Mouse (Mus musculus) midbrain, embryonic 16.5 days (tissue): ENCODE measurements around the gene Fto. TPM values are rescaled to one million over a fixed set of nuclear protein-coding genes. Genes with fewer than 3 reads are reported as not detected.
A peak's percentile ranks its signal among the peaks of the same experiment; 100 is the strongest.

Source experiments
- ATAC-seq: fragments of 200-750 bp; cut with Nextera tagmentation; 2 replicates; pipeline ENCODE4 v1.8.0; 2017; ENCODE audit warnings: moderate TSS enrichment
- H3K27ac ChIP-seq: fragments of 300-500 bp; sonication (generic); 2 replicates; pipeline ENCODE4 v1.5.1; 2014; ENCODE audit warnings: mild to moderate bottlenecking, low read length, mixed read lengths
- H3K27me3 ChIP-seq: fragments of 300-500 bp; sonication (generic); 2 replicates; pipeline ENCODE4 v1.6.1; 2014; ENCODE audit warnings: low read depth, low read length, mixed read lengths; ENCODE audit not compliant: control insufficient read depth, insufficient read depth
- H3K36me3 ChIP-seq: fragments of 300-500 bp; sonication (generic); 2 replicates; pipeline ENCODE4 v1.6.1; 2014; ENCODE audit warnings: mild to moderate bottlenecking, low read length, moderate library complexity, mixed read lengths; ENCODE audit not compliant: control insufficient read depth, insufficient read depth
- H3K4me1 ChIP-seq: fragments of 300-500 bp; sonication (generic); 2 replicates; pipeline ENCODE4 v1.6.1; 2014; ENCODE audit warnings: mild to moderate bottlenecking, low read length, mixed read lengths; ENCODE audit not compliant: control insufficient read depth, insufficient read depth
- H3K4me2 ChIP-seq: fragments of 300-500 bp; sonication (generic); 2 replicates; pipeline ENCODE4 v1.6.1; 2014; ENCODE audit warnings: mild to moderate bottlenecking, low read length, mixed read lengths
- H3K4me3 ChIP-seq: fragments of 300-500 bp; sonication (generic); 2 replicates; pipeline ENCODE4 v1.5.1; 2014; ENCODE audit warnings: low read depth, mild to moderate bottlenecking, low read length, moderate library complexity, mixed read lengths
- H3K9ac ChIP-seq: fragments of 300-500 bp; sonication (generic); 2 replicates; pipeline ENCODE4 v1.6.1; 2014; ENCODE audit warnings: low read depth, low read length, mixed read lengths
- H3K9me3 ChIP-seq: fragments of 300-500 bp; sonication (generic); replicated peaks from 2 replicates; pipeline ENCODE4 v1.6.1; 2014; ENCODE audit warnings: mild to moderate bottlenecking, low read length, mixed read lengths; ENCODE audit not compliant: control insufficient read depth, poor library complexity, severe bottlenecking
- WGBS: fragments of 180-500 bp; shearing (Covaris S2); extraction: QIAGEN DNeasy Blood & Tissue Kit; methylation state at CpG from one replicate; pipeline ENCODE4 v1.1.7; 2014; 5-methylcytosine and 5-hydroxymethylcytosine counted together
- polyA plus RNA-seq: library from polyadenylated mRNA; unstranded; fragments of >200 nt; fragmentation: Nextera tagmentation; extraction: Ambion mirVana; gene quantifications from 2 replicates; pipeline ENCODE4 v1.2.1, GENCODE M21; 2015

Fto gene
- polyA plus RNA-seq, 1 experiment from 2014 or later = 177 TPM

DNA sequence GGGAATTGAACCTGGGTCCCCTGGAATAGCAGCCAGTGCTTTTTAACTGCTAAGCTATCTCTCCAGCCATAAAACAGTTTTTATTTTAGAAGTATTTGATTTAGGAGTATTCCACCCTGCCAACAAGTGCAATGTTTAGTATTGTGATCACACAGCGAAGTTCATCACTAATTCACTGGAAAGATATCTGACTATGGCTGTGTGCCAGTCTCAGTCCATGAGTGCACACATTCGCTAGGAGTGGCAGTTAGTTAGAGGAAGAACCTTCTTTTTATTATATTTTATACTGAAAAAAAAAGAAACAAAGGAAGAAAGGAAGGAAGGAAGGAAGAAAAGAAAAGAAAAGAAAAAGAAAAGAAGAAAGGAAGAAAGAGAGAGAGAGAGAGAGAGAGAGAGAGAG, 174.1 kb downstream of the Fto start:
- no peak for ATAC-seq
- Histone ChIP-seq H3K9me3 (no peaks in the 10 kb centered on the region), H3K36me3 (no peaks in the 10 kb centered on the region), H3K27me3 (no peaks in the 10 kb centered on the region), H3K9ac (no peak overlapping the region), H3K4me1 (peaks cover 19% of the 10 kb centered on the region), H3K4me3 (no peak overlapping the region), H3K4me2 (no peak overlapping the region), H3K27ac (no peak overlapping the region)
- WGBS = 89% methylated on average over 2 of the region's 2 CpGs

GRCm38 (mm10) chr8:91488086-91488783, 174.9 kb downstream of the Fto start:
- Histone ChIP-seq H3K4me2 (no peak overlapping the region), H3K36me3 (no peaks in the 10 kb centered on the region), H3K4me1 (peaks cover 19% of the 10 kb centered on the region), H3K27ac (no peak overlapping the region), H3K9me3 (no peaks in the 10 kb centered on the region), H3K4me3 (no peak overlapping the region), H3K27me3 (no peaks in the 10 kb centered on the region), H3K9ac (no peak overlapping the region)
- ATAC-seq = peak; percentile 68; the same call in 1 of the 2 replicates
- 47% methylated on average over 13 of the region's 13 CpGs for WGBS

DNA sequence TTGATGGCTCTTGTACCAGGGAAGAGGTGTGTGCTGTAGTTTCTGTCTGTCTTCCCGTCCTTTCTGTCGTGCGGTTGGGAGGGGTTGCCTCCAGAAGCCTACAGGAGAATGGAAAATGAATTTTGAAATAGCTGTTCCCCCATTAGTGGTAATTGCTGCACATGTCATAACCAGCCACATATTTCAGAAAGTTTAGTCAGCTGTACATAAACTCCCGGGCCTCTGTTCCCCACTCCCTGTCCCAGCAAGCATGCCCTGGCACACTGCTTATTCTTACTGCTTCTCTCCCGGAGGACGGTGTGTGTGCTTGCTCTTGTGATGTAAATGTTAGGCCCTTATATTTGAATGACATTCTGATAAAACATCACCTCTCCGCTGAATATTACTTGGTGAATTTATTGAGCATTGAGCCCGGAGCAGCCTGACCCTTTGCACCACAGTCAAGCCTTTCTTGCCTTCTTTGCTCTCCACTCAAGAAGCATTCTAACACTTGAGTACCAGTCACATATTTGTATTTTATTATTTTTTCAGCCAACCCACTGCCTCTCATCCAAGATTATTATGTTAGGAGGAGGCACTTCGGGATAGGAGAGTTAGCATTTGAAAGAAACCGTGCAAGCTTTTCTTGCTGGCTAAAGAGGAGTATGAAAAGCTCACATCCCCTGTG, 175.6 kb downstream of the Fto start:
- peaks cover 19% of the 10 kb centered on the region for H3K4me1 ChIP-seq
- H3K36me3 ChIP-seq = no peaks in the 10 kb centered on the region
- no peak overlapping the region for H3K4me3 ChIP-seq
- H3K4me2 ChIP-seq = no peak overlapping the region
- no peak overlapping the region for H3K27ac ChIP-seq
- no peaks in the 10 kb centered on the region for H3K9me3 ChIP-seq
- ATAC-seq = no peak
- 44% methylated on average over 10 of the region's 10 CpGs for WGBS
- H3K9ac ChIP-seq = no peak overlapping the region
- no peaks in the 10 kb centered on the region; the same call in 1 of the 2 replicates for H3K27me3 ChIP-seq

DNA sequence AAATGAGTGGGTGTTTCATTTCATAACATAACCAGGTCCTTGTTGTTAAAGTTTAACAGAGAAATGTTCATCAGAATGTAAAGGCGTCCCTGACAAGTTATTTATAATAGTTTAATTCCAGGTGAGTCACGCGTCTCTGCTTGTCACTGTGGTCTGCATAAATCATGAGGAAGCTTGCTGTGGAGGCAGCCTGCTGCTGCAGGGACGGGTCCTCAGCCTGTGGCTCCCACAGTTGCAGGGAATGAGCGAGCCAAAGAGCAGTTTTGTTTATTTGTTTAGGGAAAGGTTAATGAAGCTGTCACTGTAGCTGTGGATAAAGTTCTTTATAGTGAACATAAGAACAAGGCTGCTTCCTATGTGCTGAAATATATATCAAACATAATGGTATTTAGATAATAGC, 176.7 kb downstream of the Fto start:
- no peaks in the 10 kb centered on the region for H3K9me3 ChIP-seq
- 60% methylated on average over 5 of the region's 5 CpGs for WGBS
- no peaks in the 10 kb centered on the region for H3K36me3 ChIP-seq
- H3K27me3 ChIP-seq = no peaks in the 10 kb centered on the region; the same call in 1 of the 2 replicates
- no peak overlapping the region for H3K4me2 ChIP-seq
- no peak overlapping the region for H3K27ac ChIP-seq
- peaks cover 19% of the 10 kb centered on the region for H3K4me1 ChIP-seq
- no peak overlapping the region for H3K9ac ChIP-seq
- H3K4me3 ChIP-seq = no peak overlapping the region
- ATAC-seq = no peak

DNA sequence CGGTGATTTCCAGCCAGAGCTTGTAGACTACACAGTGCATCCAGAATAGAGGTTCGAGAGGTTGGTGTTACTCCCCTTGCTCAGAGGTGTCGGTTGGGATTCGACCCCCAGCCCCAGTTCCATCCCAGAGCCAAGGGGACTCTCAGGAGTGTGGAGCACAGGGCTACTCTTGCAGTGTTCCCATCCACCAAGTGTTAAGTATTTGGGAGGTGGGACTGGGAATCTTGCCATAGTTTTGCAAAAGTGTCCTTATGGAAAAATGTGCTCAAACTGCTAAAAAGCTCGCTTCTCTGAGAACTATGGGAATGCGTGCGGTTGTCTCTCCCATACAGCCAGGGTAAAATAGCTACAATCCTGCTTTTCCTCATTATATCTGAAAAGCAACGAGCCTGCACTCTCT, 180.0 kb downstream of the Fto start:
- H3K27ac ChIP-seq = no peak overlapping the region

DNA sequence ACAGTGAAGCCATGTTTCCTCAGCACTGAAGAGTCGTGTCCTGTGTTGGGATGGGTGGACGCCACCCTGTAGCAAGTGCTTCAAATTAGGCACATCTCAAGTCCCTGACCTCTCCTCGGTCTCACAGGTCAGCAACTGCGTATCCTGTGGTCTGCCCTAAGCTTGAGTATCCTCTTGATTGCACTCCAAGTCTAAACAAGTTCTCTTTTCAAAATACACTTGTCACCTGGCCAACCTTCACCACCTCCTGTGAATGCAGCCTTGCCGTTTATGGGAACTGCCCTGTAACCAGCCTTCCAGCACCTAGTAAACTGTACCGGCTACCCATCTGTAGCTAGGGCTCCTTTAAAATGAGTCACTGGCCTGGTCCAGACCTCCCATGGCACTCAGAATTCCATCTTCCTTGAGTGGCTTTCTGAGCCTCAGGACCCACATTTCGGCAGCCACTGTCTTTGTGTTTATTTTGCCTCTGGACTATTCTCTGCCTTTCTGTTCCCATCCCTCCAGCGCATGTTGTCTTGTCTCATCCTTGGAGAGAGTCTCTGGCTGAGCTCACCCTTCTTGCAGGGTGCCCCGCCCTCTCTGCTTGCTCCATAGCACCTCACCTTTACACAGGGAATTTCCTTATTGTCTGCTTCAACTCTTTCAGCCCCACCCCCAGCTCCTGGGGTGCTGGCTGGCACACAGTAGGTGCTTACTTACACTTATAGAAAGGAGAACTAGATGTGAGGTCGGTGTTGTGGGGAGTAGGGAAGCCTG, 181.4 kb downstream of the Fto start:
- no peak overlapping the region for H3K4me2 ChIP-seq
- peaks cover 20% of the 10 kb centered on the region for H3K4me1 ChIP-seq
- no peaks in the 10 kb centered on the region for H3K36me3 ChIP-seq
- no peaks in the 10 kb centered on the region; the same call in 1 of the 2 replicates for H3K27me3 ChIP-seq
- 64% methylated on average over 10 of the region's 10 CpGs for WGBS
- H3K4me3 ChIP-seq = no peak overlapping the region
- H3K9me3 ChIP-seq = no peaks in the 10 kb centered on the region
- no peak overlapping the region for H3K27ac ChIP-seq
- no peak overlapping the region for H3K9ac ChIP-seq
- ATAC-seq = no peak

More for the DNA sequence above, 180.0 kb downstream of the Fto start:
- no peaks in the 10 kb centered on the region for H3K9me3 ChIP-seq
- H3K4me1 ChIP-seq = peaks cover 31% of the 10 kb centered on the region
- no peak for ATAC-seq
- 80% methylated on average over 8 of the region's 8 CpGs for WGBS
- no peaks in the 10 kb centered on the region; the same call in 1 of the 2 replicates for H3K27me3 ChIP-seq
- no peak overlapping the region for H3K4me2 ChIP-seq
- H3K4me3 ChIP-seq = no peak overlapping the region
- H3K9ac ChIP-seq = no peak overlapping the region
- H3K36me3 ChIP-seq = no peaks in the 10 kb centered on the region

GRCm38 (mm10) chr8:91495260-91495601, 181.9 kb downstream of the Fto start:
- no peak overlapping the region for H3K9ac ChIP-seq
- H3K9me3 ChIP-seq = no peaks in the 10 kb centered on the region
- H3K36me3 ChIP-seq = no peaks in the 10 kb centered on the region
- H3K4me2 ChIP-seq = no peak overlapping the region
- H3K4me3 ChIP-seq = no peak overlapping the region
- no peak for ATAC-seq
- peaks cover 18% of the 10 kb centered on the region for H3K4me1 ChIP-seq
- H3K27ac ChIP-seq = no peak overlapping the region
- no peaks in the 10 kb centered on the region; the same call in 1 of the 2 replicates for H3K27me3 ChIP-seq
- 40% methylated on average over 2 of the region's 2 CpGs for WGBS

GRCm38 (mm10) chr8:91496000-91496399, 182.7 kb downstream of the Fto start:
- Histone ChIP-seq H3K27ac (0 out of 2 replicates have a peak overlapping the region, but pooled peaks have one; percentile 50), H3K36me3 (no peaks in the 10 kb centered on the region), H3K4me3 (no peak overlapping the region), H3K9me3 (no peaks in the 10 kb centered on the region), H3K4me1 (peaks cover 18% of the 10 kb centered on the region), H3K27me3 (no peaks in the 10 kb centered on the region; the same call in 1 of the 2 replicates), H3K4me2 (no peak overlapping the region), H3K9ac (no peak overlapping the region)
- no peak for ATAC-seq

- 49% methylated on average over 7 of the region's 7 CpGs for WGBS
- no peak overlapping the region for H3K4me2 ChIP-seq
- no peak overlapping the region for H3K27ac ChIP-seq
- peaks cover 11% of the 10 kb centered on the region for H3K4me1 ChIP-seq
- no peak for ATAC-seq
- no peak overlapping the region for H3K4me3 ChIP-seq
- no peaks in the 10 kb centered on the region for H3K36me3 ChIP-seq
- no peak overlapping the region for H3K9ac ChIP-seq
- H3K27me3 ChIP-seq = no peaks in the 10 kb centered on the region; the same call in 1 of the 2 replicates
- H3K9me3 ChIP-seq = no peaks in the 10 kb centered on the region
Observed at GRCm38 (mm10) chr8:91496936-91497335, 183.6 kb downstream of the Fto start.
